Mouse (Mus musculus) myocyte (in vitro differentiated cells): ENCODE data around the gene Igsf3.

ENCODE experiments used
- CEBPB ChIP-seq: IDR thresholded peaks from 2 replicates; pipeline ENCODE4 v1.6.1; 2011; ENCODE audit warnings: mild to moderate bottlenecking, moderate library complexity; ENCODE audit not compliant: poor library complexity, insufficient read depth, severe bottlenecking
- E2F4 ChIP-seq: IDR thresholded peaks from one replicate; pipeline ENCODE4 v1.6.1; 2011; ENCODE audit warnings: mild to moderate bottlenecking, control low read depth, moderate library complexity; ENCODE audit not compliant: insufficient read depth
- MAX ChIP-seq: IDR thresholded peaks from one replicate; pipeline ENCODE4 v1.6.1; 2011; ENCODE audit warnings: low read depth, mild to moderate bottlenecking, control low read depth
- MYOD1 ChIP-seq, 3 experiments: IDR thresholded peaks; one replicate each; pipeline ENCODE4 v1.6.1; 2011; ENCODE audit warnings: control low read depth in 2 of 3, low read depth in 2 of 3, mild to moderate bottlenecking in 2 of 3, moderate library complexity in 1 of 3; ENCODE audit not compliant: insufficient read length in 2 of 3, control insufficient read depth in 1 of 3
- MYOG ChIP-seq, 3 experiments: IDR thresholded peaks; one replicate each; pipeline ENCODE4 v1.6.1; 2011; ENCODE audit warnings: control low read depth in 2 of 3, low read depth in 2 of 3, mild to moderate bottlenecking in 2 of 3; ENCODE audit not compliant: insufficient read length in 2 of 3, control insufficient read depth in 1 of 3, insufficient read depth in 1 of 3
- POLR2A ChIP-seq: IDR thresholded peaks from one replicate; pipeline ENCODE4 v1.6.1; 2011; ENCODE audit warnings: low read depth, mild to moderate bottlenecking, control low read depth, moderate library complexity; ENCODE audit not compliant: insufficient read length
- POLR2AphosphoS2 ChIP-seq: IDR thresholded peaks from one replicate; pipeline ENCODE4 v1.6.1; 2011; ENCODE audit warnings: low read depth, control low read depth; ENCODE audit not compliant: insufficient read length
- REST ChIP-seq: IDR thresholded peaks from one replicate; pipeline ENCODE4 v1.6.1; 2011; ENCODE audit warnings: mild to moderate bottlenecking, control low read depth, moderate library complexity; ENCODE audit not compliant: insufficient read depth, insufficient read length
- SRF ChIP-seq: IDR thresholded peaks from one replicate; pipeline ENCODE4 v1.6.1; 2011; ENCODE audit warnings: low read depth; ENCODE audit not compliant: control insufficient read depth, insufficient read length
- TCF12 ChIP-seq: IDR thresholded peaks from one replicate; pipeline ENCODE4 v1.6.1; 2011; ENCODE audit warnings: mild to moderate bottlenecking, control low read depth; ENCODE audit not compliant: poor library complexity, insufficient read depth, severe bottlenecking
- TCF3 ChIP-seq: IDR thresholded peaks from one replicate; pipeline ENCODE4 v1.6.1; 2011; ENCODE audit warnings: low read depth, control low read depth; ENCODE audit not compliant: insufficient read length
- USF1 ChIP-seq: IDR thresholded peaks from one replicate; pipeline ENCODE4 v1.6.1; 2011; ENCODE audit warnings: low read depth, mild to moderate bottlenecking, control low read depth, moderate library complexity

- TF ChIP-seq TCF12 = no peak
- TF ChIP-seq POLR2A = no peak
- TF ChIP-seq MYOD1 (IDR thresholded peaks at IDR 0.05; ENCODE audit: control insufficient read depth in 1 of 3, insufficient read length in 2 of 3, low read depth in 2 of 3) = no peak
- no peak for TF ChIP-seq POLR2AphosphoS2
- TF ChIP-seq MYOG (IDR thresholded peaks at IDR 0.05; ENCODE audit: control insufficient read depth in 1 of 3, insufficient read depth in 1 of 3, insufficient read length in 2 of 3, low read depth in 2 of 3) = no peak
- no peak for TF ChIP-seq MAX
- no peak for TF ChIP-seq SRF
- TF ChIP-seq E2F4 = no peak
- TF ChIP-seq TCF3 = no peak
- no peak for TF ChIP-seq USF1
- TF ChIP-seq CEBPB = no peak
- TF ChIP-seq REST = no peak
Observed at GRCm38 (mm10) chr3:101398877-101399276, 22.0 kb downstream of the Igsf3 start.
